Mouse (Mus musculus): Measurements from ENCODE around the gene Lin7a. TPM values are rescaled to one million over a fixed set of nuclear protein-coding genes. Genes with fewer than 3 reads are reported as not detected.
A peak's percentile ranks its signal among the peaks of the same experiment; 100 is the strongest.

The Lin7a gene
- polyA plus RNA-seq, 1 experiment from 2014 or later: 8.1 TPM

- H3K4me1 ChIP-seq (ENCODE audit: control insufficient read depth, insufficient read depth, low read length): no peaks in the 10 kb centered on the region
- H3K4me3 ChIP-seq (ENCODE audit: low read depth, low read length): no peak overlapping the region
- no peaks in the 10 kb centered on the region for H3K9me3 ChIP-seq (ENCODE audit: control insufficient read depth, low read depth, low read length)
- ATAC-seq (ENCODE audit: insufficient number of reproducible peaks, insufficient read depth, low FRiP score, low read depth): peak; percentile 46; the same call in 1 of the 2 replicates
- WGBS: 85% methylated on average over 16 of the region's 16 CpGs
- H3K27me3 ChIP-seq (ENCODE audit: control insufficient read depth, insufficient read depth, low read length): no peaks in the 10 kb centered on the region
- H3K9ac ChIP-seq (replicated peaks; ENCODE audit: low read depth, low read length): no peak overlapping the region
- no peak overlapping the region for H3K4me2 ChIP-seq (replicated peaks; ENCODE audit: low read depth, low read length)
- H3K27ac ChIP-seq (ENCODE audit: low read length): no peak overlapping the region
- no peaks in the 10 kb centered on the region for H3K36me3 ChIP-seq (ENCODE audit: control insufficient read depth, insufficient read depth, low read length)
Measured at GRCm38 (mm10) chr10:107363049-107363816, 91.7 kb downstream of the Lin7a start.

- Histone ChIP-seq H3K27me3 (ENCODE audit: control insufficient read depth, insufficient read depth, low read length) (no peaks in the 10 kb centered on the region), H3K4me2 (replicated peaks; ENCODE audit: low read depth, low read length) (no peak overlapping the region), H3K4me1 (ENCODE audit: control insufficient read depth, insufficient read depth, low read length) (no peaks in the 10 kb centered on the region), H3K9me3 (ENCODE audit: control insufficient read depth, low read depth, low read length) (no peaks in the 10 kb centered on the region), H3K9ac (replicated peaks; ENCODE audit: low read depth, low read length) (no peak overlapping the region), H3K4me3 (ENCODE audit: low read depth, low read length) (no peak overlapping the region), H3K27ac (ENCODE audit: low read length) (no peak overlapping the region), H3K36me3 (ENCODE audit: control insufficient read depth, insufficient read depth, low read length) (no peaks in the 10 kb centered on the region)
- WGBS: 26% methylated on average over 2 of the region's 2 CpGs
- ATAC-seq (ENCODE audit: insufficient number of reproducible peaks, insufficient read depth, low FRiP score, low read depth): no peak
Measured at GRCm38 (mm10) chr10:107377218-107377617, 105.7 kb downstream of the Lin7a start.

GRCm38 (mm10) chr10:107381143-107381746 lies 109.8 kb downstream of the Lin7a start:
- Histone ChIP-seq H3K27me3 (ENCODE audit: control insufficient read depth, insufficient read depth, low read length) (no peaks in the 10 kb centered on the region), H3K4me2 (replicated peaks; ENCODE audit: low read depth, low read length) (no peak overlapping the region), H3K9ac (replicated peaks; ENCODE audit: low read depth, low read length) (no peak overlapping the region), H3K27ac (ENCODE audit: low read length) (no peak overlapping the region), H3K9me3 (ENCODE audit: control insufficient read depth, low read depth, low read length) (no peaks in the 10 kb centered on the region), H3K4me1 (ENCODE audit: control insufficient read depth, insufficient read depth, low read length) (no peaks in the 10 kb centered on the region), H3K4me3 (ENCODE audit: low read depth, low read length) (no peak overlapping the region), H3K36me3 (ENCODE audit: control insufficient read depth, insufficient read depth, low read length) (no peaks in the 10 kb centered on the region)
- ATAC-seq (ENCODE audit: insufficient number of reproducible peaks, insufficient read depth, low FRiP score, low read depth): no peak
- 78% methylated on average over 4 of the region's 4 CpGs for WGBS

GRCm38 (mm10) chr10:107383825-107384224 lies 112.3 kb downstream of the Lin7a start:
- Histone ChIP-seq H3K4me2 (replicated peaks; ENCODE audit: low read depth, low read length) (no peak overlapping the region), H3K4me3 (ENCODE audit: low read depth, low read length) (no peak overlapping the region), H3K9ac (replicated peaks; ENCODE audit: low read depth, low read length) (no peak overlapping the region), H3K27me3 (ENCODE audit: control insufficient read depth, insufficient read depth, low read length) (no peaks in the 10 kb centered on the region), H3K36me3 (ENCODE audit: control insufficient read depth, insufficient read depth, low read length) (no peaks in the 10 kb centered on the region), H3K9me3 (ENCODE audit: control insufficient read depth, low read depth, low read length) (no peaks in the 10 kb centered on the region), H3K4me1 (ENCODE audit: control insufficient read depth, insufficient read depth, low read length) (no peaks in the 10 kb centered on the region), H3K27ac (ENCODE audit: low read length) (no peak overlapping the region)
- no peak for ATAC-seq (ENCODE audit: insufficient number of reproducible peaks, insufficient read depth, low FRiP score, low read depth)

GRCm38 (mm10) chr10:107389505-107389904 lies 118.0 kb downstream of the Lin7a start:
- H3K9ac ChIP-seq (replicated peaks; ENCODE audit: low read depth, low read length): no peak overlapping the region
- H3K4me1 ChIP-seq (ENCODE audit: control insufficient read depth, insufficient read depth, low read length): no peaks in the 10 kb centered on the region
- no peaks in the 10 kb centered on the region for H3K9me3 ChIP-seq (ENCODE audit: control insufficient read depth, low read depth, low read length)
- H3K27ac ChIP-seq (ENCODE audit: low read length): no peak overlapping the region
- H3K4me2 ChIP-seq (replicated peaks; ENCODE audit: low read depth, low read length): no peak overlapping the region
- H3K27me3 ChIP-seq (ENCODE audit: control insufficient read depth, insufficient read depth, low read length): no peaks in the 10 kb centered on the region
- WGBS: 50% methylated on average over 4 of the region's 4 CpGs
- ATAC-seq (ENCODE audit: insufficient number of reproducible peaks, insufficient read depth, low FRiP score, low read depth): 0 out of 2 replicates have a peak, but pooled peaks have one; percentile 18
- no peak overlapping the region for H3K4me3 ChIP-seq (ENCODE audit: low read depth, low read length)
- no peaks in the 10 kb centered on the region for H3K36me3 ChIP-seq (ENCODE audit: control insufficient read depth, insufficient read depth, low read length)

GRCm38 (mm10) chr10:107405347-107405746 lies 133.9 kb downstream of the Lin7a start:
- no peak overlapping the region for H3K27ac ChIP-seq (ENCODE audit: low read length)
- 84% methylated on average over 4 of the region's 4 CpGs for WGBS

GRCm38 (mm10) chr10:107418306-107418705 lies 146.8 kb downstream of the Lin7a start:
- Histone ChIP-seq H3K9me3 (ENCODE audit: control insufficient read depth, low read depth, low read length) (no peaks in the 10 kb centered on the region), H3K36me3 (ENCODE audit: control insufficient read depth, insufficient read depth, low read length) (no peaks in the 10 kb centered on the region), H3K27ac (ENCODE audit: low read length) (no peak overlapping the region), H3K27me3 (ENCODE audit: control insufficient read depth, insufficient read depth, low read length) (no peaks in the 10 kb centered on the region), H3K4me3 (ENCODE audit: low read depth, low read length) (no peak overlapping the region), H3K4me2 (replicated peaks; ENCODE audit: low read depth, low read length) (no peak overlapping the region), H3K4me1 (ENCODE audit: control insufficient read depth, insufficient read depth, low read length) (no peaks in the 10 kb centered on the region), H3K9ac (replicated peaks; ENCODE audit: low read depth, low read length) (no peak overlapping the region)
- WGBS: 73% methylated on average over 14 of the region's 14 CpGs
- ATAC-seq (ENCODE audit: insufficient number of reproducible peaks, insufficient read depth, low FRiP score, low read depth): no peak

More at GRCm38 (mm10) chr10:107405347-107405746, 133.9 kb downstream of the Lin7a start:
- H3K4me3 ChIP-seq (ENCODE audit: low read depth, low read length): no peak overlapping the region
- no peaks in the 10 kb centered on the region for H3K4me1 ChIP-seq (ENCODE audit: control insufficient read depth, insufficient read depth, low read length)
- H3K9me3 ChIP-seq (ENCODE audit: control insufficient read depth, low read depth, low read length): no peaks in the 10 kb centered on the region
- ATAC-seq (ENCODE audit: insufficient number of reproducible peaks, insufficient read depth, low FRiP score, low read depth): no peak
- H3K27me3 ChIP-seq (ENCODE audit: control insufficient read depth, insufficient read depth, low read length): no peaks in the 10 kb centered on the region
- no peak overlapping the region for H3K4me2 ChIP-seq (replicated peaks; ENCODE audit: low read depth, low read length)
- no peak overlapping the region for H3K9ac ChIP-seq (replicated peaks; ENCODE audit: low read depth, low read length)
- no peaks in the 10 kb centered on the region for H3K36me3 ChIP-seq (ENCODE audit: control insufficient read depth, insufficient read depth, low read length)

- ATAC-seq (ENCODE audit: insufficient number of reproducible peaks, insufficient read depth, low FRiP score, low read depth): no peak
- H3K4me1 ChIP-seq (ENCODE audit: control insufficient read depth, insufficient read depth, low read length): no peaks in the 10 kb centered on the region
- H3K27me3 ChIP-seq (ENCODE audit: control insufficient read depth, insufficient read depth, low read length): no peaks in the 10 kb centered on the region
- no peaks in the 10 kb centered on the region for H3K9me3 ChIP-seq (ENCODE audit: control insufficient read depth, low read depth, low read length)
- 61% methylated on average over 5 of the region's 5 CpGs for WGBS
- no peak overlapping the region for H3K27ac ChIP-seq (ENCODE audit: low read length)
- no peak overlapping the region for H3K9ac ChIP-seq (replicated peaks; ENCODE audit: low read depth, low read length)
- no peaks in the 10 kb centered on the region for H3K36me3 ChIP-seq (ENCODE audit: control insufficient read depth, insufficient read depth, low read length)
- H3K4me2 ChIP-seq (replicated peaks; ENCODE audit: low read depth, low read length): no peak overlapping the region
- no peak overlapping the region for H3K4me3 ChIP-seq (ENCODE audit: low read depth, low read length)
Measured at GRCm38 (mm10) chr10:107436967-107437366, 165.5 kb downstream of the Lin7a start.
